Mouse (Mus musculus): ENCODE data around the gene Ankrd53. TPM values are rescaled to one million over a fixed set of nuclear protein-coding genes. Genes with fewer than 3 reads are reported as not detected.

Ankrd53 gene
- polyA plus RNA-seq (2012; rRNA removed): not detected in 2 replicates

GRCm38 (mm10) chr6:83762344-83762743 lies at the start of gene Ankrd53:
Gene Ankrd53 (plus strand): TSS chr6:83762644.

DNA sequence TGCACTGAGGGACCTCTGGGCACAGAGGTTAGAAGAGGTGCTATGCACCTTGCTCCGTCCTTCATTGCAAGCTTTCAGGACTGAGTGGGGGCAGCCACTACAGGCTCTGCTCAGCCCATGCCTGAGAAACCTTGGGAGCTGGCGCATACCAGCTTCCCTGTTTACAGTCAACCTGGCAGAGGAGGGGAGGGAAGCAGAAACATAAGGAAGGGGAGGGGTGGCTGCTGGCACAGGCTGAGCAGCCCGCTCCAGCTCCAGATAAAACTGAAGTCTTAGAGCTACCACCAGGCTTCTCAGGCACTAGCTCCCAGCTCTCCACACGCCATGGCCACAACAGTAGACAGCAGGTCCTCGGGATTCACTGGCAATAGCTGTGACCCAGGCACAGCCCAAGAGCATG lies 19.7 kb upstream of the Ankrd53 start, which contains the start of gene Atp6v1b1:
Gene Atp6v1b1, plus strand, starts transcription at position 230 of the 400 bp plus-strand sequence.

DNA sequence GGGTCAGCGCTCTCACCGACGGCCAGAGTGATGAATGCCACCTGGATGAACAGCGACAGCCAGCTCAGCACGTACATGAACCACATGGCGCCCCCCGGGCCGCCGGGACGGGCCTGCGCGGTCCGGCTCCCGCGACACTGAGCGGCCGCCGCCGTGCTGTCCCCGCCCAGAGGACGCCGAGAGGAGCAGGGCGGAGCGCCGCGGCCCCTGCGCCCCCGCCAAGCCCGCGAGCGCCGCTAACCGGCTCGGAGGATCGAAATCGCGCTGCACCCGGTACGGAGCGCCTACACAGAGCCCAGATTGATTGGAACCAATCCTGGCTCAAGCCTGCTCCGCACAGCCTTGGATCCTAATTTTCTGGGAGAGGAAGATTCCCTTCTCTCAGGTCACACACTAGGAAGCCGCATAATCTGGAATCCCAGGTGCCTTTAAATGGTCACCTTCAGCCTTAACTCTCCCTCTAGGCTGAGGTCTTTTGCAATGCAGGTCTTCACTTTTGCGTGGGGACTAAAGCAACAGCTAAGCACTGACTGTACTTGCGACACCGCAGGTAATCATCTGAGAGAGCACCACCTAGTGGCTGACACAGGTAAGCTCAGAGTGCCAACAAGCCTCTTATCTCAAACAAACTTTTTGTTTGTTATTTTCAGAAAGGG lies 13.3 kb downstream of the Ankrd53 start, which contains the start of gene Tex261:
Gene Tex261, minus strand, starts transcription at position 176 of the 656 bp plus-strand sequence.

GRCm38 (mm10) chr6:83794760-83795296 lies 32.4 kb downstream of the Ankrd53 start, which contains the start of gene Nagk:
Gene Nagk (plus strand): TSS chr6:83794982.

Other genes with a start within 250 kb of the Ankrd53 start
- 957 and 1,409 TPM in 2 replicates for gene Actg2, start 226.4 kb upstream of the Ankrd53 start, polyA plus RNA-seq (2012; rRNA removed)
- gene Stambp, start 189.9 kb upstream of the Ankrd53 start, polyA plus RNA-seq (2012; rRNA removed): 2.6 and 3.0 TPM in 2 replicates
- gene Clec4f, start 106.5 kb upstream of the Ankrd53 start, polyA plus RNA-seq (2012; rRNA removed): 0.35 TPM in 1 of 2 replicates, not detected in the other
- 0.11 TPM in 1 of 2 replicates, not detected in the other for gene Cd207, start 84.8 kb upstream of the Ankrd53 start, polyA plus RNA-seq (2012; rRNA removed)
- not detected in 2 replicates for gene Vax2, start 51.4 kb upstream of the Ankrd53 start, polyA plus RNA-seq (2012; rRNA removed)
- not detected in 2 replicates for gene Atp6v1b1, start 19.7 kb upstream of the Ankrd53 start, polyA plus RNA-seq (2012; rRNA removed)
- 42.1 and 51.5 TPM in 2 replicates for gene Tex261, start 13.2 kb downstream of the Ankrd53 start, polyA plus RNA-seq (2012; rRNA removed)
- 12.2 and 15.6 TPM in 2 replicates for gene Nagk, start 32.3 kb downstream of the Ankrd53 start, polyA plus RNA-seq (2012; rRNA removed)
- gene Paip2b, start 69.1 kb downstream of the Ankrd53 start, polyA plus RNA-seq (2012; rRNA removed): 1.3 and 1.8 TPM in 2 replicates
- 0.98 and 1.0 TPM in 2 replicates for gene Zfp638, start 104.5 kb downstream of the Ankrd53 start, polyA plus RNA-seq (2012; rRNA removed)
- gene Dysf, start 245.9 kb downstream of the Ankrd53 start, polyA plus RNA-seq (2012; rRNA removed): 5.2 and 9.8 TPM in 2 replicates